Mouse (Mus musculus): Measurements from ENCODE around the gene Terb2.
"Not testable (repeated sequence)": the region's sequence is repeated elsewhere in the genome, so short reads cannot be mapped to it uniquely, and the experiment has no call there.

Gene Terb2

DNA sequence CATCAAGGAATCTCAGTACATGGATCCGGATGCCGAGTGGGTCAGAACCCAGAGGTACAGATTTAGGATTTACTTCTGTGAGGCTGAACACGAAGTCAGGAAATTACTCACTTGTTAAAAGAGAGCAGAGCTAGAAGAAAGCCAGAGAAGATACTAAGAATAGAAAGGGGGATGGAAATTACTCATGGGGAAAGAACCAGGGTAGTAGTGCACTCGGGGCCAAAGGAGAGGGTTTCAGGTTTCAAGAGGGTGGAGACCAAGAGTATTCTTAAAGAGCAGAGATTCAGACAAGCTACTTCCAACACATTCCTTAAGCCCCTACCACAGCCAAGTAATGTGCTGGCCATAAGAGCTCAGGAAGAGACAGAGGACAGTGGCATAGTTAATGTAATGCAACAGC lies 24.5 kb upstream of the Terb2 start:
- no peak for DNase-seq (ENCODE audit: low spot score in 2 of 2)

DNA sequence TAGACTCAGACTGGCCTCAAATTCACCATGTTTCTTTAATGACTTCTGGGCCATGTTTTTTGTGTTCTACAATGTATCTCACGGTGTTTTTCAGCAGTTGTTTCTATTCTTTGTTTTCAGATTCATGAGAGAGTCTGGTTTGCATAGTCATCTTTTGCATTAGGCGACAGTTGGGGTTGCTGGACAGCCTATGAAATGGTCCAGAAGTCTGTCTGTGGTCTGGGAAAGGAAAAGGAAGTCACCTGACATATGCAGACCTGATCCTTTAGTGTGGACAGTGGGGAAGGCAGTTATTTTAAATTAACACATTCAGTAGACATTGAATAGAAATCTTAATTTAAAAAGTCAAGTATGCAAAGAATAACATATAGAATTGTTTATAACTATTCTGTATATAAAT lies 23.5 kb upstream of the Terb2 start:
- DNase-seq (ENCODE audit: low spot score in 2 of 2) = no peak

DNA sequence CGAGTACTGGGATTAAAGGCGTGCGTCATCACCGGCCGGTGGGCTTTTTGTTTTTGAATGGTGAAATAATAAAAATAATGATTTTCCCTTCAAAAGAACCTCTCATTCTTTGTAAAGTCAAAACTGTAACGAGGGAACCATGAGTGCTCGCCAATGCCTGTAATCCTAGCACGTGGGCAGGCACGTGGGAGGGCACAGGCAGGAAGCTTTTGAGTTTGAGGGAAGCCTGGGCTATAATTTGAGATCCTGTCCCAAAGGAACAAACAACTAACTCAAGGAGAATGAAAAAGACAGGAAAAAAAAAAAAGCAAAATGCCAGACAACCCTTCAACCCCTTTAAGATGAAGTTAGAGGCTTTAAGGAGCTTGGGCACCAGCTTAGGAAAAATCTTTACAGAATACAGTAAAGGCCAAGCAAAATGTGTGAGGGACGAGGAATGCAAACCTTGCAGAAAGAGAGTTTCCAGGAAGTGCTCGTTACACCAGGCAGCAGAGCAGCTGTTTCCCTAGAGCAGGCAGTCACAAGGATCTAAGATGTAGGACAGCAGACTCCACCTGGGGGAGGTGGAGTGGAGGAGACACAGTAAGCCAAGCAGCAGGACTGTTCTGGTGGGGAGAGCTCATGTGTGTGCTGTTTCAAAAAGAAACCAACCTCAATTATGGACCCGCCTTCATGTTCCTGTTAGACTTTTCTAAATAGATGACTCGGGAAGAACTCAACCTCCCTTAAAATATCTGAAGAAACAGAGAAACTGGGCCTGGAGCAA lies 22.5 kb upstream of the Terb2 start:
- DNase-seq (ENCODE audit: low spot score in 2 of 2) = no peak

DNA sequence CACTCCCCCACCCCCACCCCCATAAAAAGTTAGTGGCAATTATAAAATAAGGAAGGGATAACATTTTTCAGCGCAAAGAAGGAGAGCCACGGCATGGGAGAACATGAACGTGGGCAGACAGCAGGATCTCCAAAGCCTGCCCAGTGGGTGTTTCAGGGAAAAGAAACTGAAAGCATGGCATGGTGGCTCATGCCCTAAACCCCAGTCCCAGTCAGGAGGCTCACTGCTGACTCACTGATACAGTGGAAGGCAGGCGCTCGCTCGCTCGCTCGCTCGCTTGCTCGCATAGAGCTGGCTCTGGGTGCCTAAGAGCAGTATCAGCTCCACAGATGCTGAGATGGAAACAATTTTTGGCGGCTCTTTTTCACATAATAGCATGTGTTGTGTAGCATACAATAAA lies 21.8 kb upstream of the Terb2 start:
- no peak for DNase-seq (ENCODE audit: low spot score in 2 of 2)

DNA sequence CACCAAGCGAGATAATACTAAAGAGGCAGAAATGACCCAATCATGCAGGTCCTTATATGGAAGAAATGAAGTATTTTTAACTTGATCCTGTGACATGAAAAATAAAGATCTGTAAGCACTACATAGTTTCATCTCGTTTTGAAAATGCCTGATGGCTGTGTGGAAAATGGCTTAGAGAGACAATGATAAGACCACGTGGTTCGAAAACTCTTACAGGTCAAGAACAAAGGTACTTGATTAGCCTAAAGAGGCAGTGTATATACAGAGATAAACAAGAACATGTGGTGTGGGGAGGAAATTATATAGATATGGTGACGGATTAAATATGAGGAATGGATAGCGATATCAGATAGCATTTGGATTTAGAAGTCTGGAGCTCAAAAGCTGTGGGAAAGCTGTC lies 14.8 kb upstream of the Terb2 start:
- DNase-seq (ENCODE audit: low spot score in 2 of 2) = no peak

DNA sequence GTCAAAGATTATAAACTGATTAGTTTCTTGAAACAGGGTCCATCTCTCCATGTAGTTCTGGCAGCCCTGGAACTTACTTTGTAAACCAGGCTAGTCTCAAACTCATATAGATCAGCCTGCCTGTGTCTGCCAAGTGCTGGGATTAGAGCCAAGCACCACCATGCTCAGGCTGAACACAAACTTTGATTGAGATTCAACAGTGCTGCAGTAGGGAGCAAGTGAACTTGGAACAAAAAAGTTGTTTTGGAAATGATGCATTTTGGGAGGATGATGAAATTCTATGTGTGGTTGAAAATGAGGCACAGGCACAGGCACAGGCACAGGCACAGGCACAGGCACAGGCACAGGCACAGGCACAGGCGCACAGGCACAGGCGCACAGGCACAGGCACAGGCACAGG lies 13.9 kb upstream of the Terb2 start:
- no peak for DNase-seq (ENCODE audit: low spot score in 2 of 2)

DNA sequence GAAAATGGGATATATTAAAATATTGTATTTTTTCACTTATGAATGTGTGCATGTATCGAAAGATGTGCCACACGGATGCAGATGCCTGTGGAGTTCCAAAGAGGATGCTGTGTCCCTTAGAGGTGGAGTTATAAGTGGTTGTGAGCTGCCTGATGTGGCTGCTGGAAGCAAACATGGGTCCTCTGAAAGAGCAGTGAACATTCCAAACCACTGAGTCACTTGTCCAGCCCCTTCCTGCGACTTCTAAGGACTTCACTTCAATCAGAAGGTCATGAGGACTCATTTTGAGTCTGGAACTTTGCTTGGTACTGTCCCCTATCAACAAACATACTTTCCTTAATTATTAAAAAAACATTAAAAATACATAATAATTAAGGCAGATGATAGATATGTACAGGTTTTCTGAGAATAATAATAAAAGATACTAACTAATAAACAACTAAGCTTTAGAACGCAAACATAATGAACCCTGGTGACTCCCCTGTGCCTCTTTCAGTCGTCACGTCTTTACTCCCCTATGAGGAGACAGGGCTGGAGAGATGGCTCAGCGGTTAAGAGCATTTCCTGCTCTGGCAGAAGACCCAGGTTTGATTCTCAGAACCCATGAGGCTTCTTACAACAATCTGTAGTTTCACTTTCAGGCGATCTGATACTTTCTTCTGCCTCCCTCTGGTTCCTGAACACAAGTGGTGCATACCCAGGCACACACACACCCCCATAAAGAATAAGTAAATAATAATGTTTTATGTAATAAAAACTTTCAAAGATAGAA lies 5.8 kb upstream of the Terb2 start:
- peak in 1 of 2 experiments; percentile 36 for DNase-seq (ENCODE audit: low spot score in 2 of 2)

DNA sequence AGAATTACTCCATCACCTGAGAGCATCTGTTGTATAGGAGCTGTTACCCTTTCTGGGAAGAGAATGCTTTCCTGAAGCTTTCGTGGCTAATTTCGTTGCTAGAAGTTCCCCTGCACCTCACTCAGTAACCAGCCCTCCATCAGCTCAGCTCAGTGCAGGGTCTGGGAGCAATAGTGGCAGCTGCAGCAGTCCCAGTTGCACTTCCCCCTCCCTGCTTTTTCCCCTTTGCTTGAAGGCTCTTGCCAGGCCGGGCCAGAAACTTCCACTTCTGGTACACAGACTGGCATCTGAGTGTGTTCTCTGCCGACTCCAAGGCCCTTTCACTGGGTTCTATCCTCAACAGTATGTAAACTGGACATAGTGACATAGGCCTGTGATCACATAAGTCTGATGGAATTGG lies 986 bp upstream of the Terb2 start:
- DNase-seq (ENCODE audit: low spot score in 2 of 2) = no peak

DNA sequence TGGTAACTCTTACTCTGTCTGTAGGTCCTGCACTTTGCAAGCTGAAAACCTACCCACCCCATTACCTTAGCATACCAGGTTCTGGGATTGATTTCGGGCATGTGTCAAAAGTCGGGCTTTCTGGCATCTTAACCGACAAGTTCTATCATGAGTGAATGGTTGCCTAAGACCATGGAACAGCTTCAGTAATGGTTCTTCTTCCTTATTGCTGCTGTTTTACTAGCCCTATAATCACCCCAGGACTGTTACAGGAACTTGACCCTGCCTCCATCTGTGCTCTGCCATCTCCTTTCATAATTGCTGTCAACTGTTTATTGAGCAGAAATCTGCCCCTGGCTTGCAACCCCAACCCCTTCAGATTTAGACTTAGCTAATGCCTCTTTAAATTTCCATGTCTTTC lies 679 bp downstream of the Terb2 start:
- DNase-seq (ENCODE audit: low spot score in 2 of 2) = no peak

DNA sequence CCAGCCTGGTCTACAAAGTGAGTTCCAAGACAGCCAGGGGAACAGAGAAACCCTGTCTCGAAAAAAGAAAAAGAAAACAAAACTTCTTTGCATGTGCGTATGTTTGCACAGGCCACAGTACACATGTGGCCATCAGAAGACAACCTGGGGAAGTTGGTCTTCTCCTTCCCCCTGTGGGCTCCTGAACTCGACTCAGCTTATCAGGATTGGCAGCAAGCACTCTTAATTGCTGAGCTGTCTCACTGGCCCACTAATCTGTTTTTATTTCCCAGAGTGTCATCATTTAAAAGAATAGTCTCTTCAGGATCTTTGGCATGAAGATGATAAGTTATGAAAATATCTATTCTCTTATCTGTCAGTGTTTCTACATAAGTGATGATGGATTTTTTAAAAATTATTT lies 5.8 kb downstream of the Terb2 start:
- DNase-seq (ENCODE audit: low spot score in 2 of 2) = no peak

DNA sequence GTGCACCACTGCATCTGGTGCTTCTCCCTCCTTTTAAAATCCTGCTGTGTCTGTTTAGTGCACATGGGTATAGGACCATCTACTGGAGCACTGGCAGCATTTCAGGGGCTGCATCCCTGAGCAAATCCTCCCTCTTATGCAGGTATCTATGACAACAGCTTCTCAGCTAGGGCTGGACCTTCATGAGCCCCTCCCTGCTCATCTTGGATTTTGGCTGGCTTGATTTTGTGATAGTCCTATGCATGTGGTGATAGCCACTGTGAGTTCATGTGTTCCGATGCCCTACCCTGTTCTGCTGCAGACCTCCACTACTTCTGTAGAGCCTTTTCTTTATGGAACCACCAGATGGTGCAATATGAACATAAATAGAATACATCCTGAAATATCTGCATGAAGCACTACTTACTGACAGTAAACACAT lies 8.4 kb downstream of the Terb2 start:
- no peak for DNase-seq (ENCODE audit: low spot score in 2 of 2)

DNA sequence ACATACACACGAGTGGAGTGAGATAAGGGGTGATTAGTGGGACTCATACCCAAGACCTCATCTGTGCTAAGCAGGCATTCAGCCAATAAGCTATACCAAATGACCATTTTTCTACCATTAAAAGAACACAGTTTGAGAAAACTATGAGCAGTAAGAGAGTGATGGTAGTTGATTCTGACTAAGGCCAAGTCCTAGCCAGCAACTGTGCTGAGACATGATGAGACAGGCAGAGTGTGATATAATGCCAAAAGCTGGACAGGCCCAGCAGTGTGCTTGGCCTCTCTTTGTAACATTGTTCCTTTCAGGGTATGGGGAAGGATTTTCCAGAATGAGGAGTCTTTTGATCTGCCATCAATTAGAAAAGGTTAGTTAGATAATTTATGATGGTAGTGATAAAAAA lies 15.4 kb downstream of the Terb2 start:
- DNase-seq (ENCODE audit: low spot score in 2 of 2) = no peak

DNA sequence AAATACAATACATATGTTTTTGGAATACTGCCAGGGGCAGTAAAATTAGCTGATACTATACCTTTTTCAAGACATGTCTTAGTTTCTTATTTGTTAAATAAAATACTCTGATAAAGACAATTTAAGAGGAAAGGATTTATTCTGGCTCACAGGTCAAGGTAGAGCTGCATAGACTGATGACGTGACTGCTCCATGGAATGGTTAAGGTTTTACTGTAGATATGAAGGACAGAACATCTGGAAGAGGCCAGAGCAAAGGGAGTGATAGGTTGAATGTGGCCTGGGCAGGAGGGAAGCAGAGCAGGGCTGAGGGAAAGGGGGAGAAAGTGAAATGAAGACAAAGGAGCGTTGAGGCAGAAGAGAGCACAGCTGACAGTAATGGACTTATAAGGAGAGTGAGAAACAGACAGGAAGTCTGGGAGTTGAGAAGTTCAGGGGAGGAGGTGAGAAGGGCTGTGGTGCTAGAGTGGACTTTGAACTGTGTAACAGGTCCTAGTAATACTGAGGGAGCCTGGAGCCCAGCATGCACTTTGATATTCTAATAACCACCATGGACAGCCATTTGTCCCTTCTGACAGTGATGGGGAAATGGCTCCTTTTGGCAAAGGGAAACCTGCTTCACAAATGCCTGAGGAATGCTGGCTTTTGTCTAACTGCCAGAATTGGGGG lies 20.5 kb downstream of the Terb2 start:
- peak in 1 of 2 experiments; percentile 40 for DNase-seq (ENCODE audit: low spot score in 2 of 2)

DNA sequence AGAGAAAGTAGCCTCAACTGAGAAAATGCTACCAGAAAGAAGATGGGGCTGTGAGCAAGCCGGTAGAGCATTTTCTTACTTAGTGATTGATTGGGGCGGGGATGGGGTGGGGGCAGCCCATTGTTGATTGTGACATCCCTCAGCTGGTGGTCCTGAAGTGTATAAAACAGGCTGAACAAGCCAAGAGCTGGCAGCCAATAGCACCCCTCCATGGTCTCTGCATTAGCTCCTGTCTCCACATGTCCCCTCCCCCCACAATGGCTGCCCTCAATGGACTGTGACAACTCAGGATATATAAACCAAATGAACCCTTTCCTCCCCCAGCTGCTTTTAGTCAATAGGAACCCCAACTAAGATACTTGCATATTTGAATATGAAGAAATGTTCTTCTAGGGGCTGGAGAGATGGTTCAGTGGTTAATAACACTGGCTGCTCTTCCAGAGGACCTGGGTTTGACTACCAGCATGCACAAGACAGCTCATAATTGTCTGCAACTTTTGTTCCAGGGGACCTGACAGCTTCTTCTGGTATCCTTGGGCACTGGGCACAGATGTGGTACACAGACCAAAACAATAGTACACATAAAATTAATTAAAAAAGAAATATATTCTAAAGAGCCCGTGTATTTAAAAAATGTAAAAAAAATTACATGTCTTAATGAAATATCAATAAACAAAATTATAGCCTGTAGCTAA lies 24.6 kb downstream of the Terb2 start:
- DNase-seq (ENCODE audit: low spot score in 2 of 2) = no peak

DNA sequence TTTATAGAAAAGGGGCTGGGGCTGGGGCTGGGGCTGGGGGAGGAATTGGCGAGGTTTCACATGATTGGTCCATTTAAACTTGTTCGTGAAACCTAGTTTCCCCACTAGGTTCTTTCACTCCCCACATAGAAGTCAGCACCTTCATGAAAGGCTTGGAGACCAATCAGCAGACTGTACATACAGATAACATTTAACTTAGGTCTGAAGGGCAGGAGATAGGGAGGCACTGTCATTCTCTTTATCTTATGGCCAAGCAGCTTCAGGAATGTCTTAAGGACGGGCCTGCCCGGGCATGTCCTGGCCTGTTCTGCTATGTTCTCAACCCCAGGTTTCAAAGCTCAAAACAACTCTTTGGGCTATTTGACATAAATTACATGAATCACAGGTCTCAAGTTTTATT lies 31.0 kb downstream of the Terb2 start:
- not testable (repeated sequence) for DNase-seq (ENCODE audit: low spot score in 2 of 2)

DNA sequence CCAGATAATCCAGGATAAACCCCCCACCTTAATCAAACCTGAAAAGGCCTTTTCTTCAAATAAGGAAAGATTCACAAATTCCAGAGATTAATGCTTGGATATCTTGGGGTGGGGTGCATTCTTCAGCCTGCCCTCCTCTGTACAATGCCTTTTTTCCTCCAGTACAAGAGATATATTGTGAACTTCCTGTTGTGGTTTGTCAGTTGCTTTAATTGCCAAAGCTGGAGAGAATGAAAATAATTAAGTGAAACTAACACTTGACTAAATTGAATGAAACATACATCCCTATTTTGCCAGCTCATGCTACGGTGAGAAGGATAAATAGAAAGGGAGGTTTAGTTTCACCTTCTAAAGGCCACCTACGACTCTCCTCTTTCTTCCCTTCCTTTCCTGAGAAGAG lies 32.2 kb downstream of the Terb2 start:
- no peak for DNase-seq (ENCODE audit: low spot score in 2 of 2)

DNA sequence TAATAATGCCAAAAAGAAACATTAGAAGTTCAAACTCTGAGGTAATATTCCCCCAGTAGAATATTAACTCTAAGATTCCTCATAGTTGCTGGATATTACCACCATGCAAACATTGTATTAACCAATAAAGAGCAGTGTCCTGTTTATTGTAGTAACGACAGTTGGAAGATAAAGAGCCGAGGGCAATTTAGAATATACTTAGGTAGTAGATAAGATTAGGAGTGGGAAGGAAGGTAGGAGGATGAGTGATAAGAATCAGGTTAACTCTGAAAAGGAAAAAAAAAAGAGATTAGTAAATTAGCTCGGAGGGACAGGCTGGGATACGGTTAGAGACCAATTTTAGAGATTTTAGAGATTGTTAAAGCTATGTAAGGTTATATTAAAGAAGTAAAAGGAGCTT lies 35.3 kb downstream of the Terb2 start:
- DNase-seq (ENCODE audit: low spot score in 2 of 2) = no peak

DNA sequence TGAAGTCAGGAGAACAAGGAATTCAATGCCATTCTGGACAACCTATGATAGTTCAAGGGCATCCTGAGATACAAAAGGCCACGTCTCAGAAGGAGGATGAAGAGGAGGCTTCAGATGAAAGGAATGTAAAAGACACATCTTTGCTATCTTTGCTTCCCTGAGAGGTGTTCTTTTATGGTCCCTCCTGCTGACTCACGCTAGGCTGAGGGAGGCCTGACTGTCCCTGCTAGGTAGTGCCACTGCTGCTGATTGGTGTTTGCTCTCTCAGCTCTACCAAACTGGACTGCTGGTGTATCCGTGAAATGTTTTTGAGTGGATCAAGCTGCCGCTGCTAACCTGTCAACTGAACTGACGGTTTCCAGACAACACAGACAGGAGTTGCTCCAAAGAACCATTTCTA lies 35.7 kb downstream of the Terb2 start:
- DNase-seq (ENCODE audit: low spot score in 2 of 2) = no peak

DNA sequence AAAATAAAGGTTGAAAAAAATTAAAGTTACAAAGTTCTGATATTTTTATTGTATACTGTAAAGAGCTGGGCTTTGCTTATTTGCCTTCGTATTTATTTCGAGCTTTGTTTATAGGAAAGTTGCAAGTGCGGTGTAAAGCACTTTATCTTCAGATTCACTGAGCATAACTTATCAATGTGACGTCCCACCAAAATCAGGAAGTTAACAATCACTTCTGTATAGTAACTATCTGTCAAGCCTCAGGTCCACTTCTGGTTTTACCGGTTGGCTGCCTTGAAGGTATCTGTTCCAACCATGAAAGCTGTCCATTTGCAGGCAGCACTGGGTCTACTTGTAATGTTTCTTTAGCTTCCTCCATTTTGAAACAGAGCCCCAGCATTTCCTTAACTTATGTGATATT lies 36.2 kb downstream of the Terb2 start:
- no peak for DNase-seq (ENCODE audit: low spot score in 2 of 2)

DNA sequence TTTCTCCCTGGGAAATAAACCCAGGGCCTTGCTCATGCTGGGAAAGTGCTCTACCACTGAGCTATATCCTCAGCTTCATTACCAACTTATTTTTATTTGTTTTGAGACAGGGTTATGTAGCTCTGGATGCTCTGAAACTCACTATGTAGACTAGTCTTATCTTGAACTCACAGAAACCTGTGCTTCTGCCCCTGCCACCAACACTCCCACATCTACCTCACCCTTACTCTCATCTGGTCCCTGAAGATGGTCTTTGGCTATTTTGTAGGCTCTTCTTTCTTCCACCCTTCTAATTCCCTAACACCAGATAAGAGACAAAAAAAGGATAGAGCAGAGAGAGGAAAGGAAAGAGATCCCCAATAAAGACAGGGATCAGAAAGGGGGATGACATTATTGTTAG lies 37.6 kb downstream of the Terb2 start:
- no peak for DNase-seq (ENCODE audit: low spot score in 2 of 2)

DNA sequence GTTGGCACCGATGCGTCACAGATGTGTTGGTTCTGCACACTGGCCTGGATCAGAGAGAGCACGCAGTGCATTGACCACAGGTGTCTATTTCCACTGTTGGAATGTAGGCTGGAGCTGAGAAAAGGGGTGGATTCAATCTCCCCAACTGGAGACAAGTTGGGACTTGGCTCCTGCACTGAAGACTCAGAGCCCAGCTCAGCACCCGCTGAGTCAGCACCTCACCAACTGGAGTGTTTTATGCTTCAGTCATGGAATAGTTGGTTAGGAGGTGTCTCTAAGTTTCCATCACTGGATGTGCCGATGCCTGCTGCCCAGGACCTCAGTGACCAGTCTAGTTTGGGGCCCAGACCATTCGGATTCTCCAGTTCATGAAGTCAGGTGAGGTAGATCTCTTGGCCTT lies 44.3 kb downstream of the Terb2 start:
- no peak for DNase-seq (ENCODE audit: low spot score in 2 of 2)

DNA sequence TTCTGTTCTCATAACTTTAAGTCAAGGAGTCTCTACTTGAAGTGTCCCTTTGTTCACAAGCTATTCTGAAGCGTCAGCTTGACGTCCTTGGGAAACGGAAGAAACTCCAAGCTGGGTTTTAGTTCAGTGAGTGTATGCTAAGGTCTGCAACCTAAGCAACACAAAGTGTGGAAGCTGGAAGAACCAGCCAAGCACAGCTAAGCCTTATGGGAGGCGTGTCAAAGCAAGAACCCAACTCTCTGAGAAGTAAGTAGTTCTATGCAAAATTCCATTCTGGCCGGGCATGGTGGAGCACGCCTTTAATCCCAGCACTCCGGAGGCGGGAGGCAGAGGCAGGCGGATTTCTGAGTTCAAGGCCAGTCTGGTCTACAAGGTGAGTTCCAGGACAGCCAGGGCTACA lies 45.5 kb downstream of the Terb2 start:
- no peak for DNase-seq (ENCODE audit: low spot score in 2 of 2)
